Comparison of ENCODE assay signal across 22 mouse cellular contexts in the genomic region with DNA sequence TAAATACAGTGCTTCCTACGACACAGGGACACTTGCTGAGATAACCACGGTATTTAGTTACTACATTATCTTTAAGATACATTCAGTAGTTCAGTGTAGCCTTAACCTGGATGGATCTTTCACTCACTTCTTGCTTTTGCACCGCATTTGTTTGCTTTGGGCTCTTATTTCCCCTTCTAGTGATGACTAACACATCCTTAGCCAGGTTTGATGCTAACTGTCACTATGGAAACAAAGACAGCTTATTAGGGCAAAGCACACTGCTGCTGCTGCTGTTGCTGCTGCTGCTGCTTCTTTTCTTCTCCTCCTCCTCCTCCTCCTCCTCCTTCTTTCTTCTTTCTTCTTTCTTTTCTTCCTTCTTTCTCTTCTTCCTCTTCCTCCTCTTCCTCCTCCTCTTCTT. TPM values are rescaled to one million over a fixed set of nuclear protein-coding genes. Genes with fewer than 3 reads are reported as not detected.
DNase-seq lines count a peak whose midpoint lies in the region; ATAC-seq and TF ChIP-seq lines count a peak whose summit lies in the region.
"Had no signal": no experiment of that assay in that cellular context is flagged by ENCODE, and none has a peak within 500 bp of the region (broad histone marks: within the 10 kb centered on the region; RNA-seq: fewer than 3 reads in every experiment).

No protein-coding gene starts in this region.

- H3K9me3 ChIP-seq in hindbrain, embryonic 11.5 days (ENCODE audit: control insufficient read depth, low read length), result no peaks in the 10 kb centered on the region
- no peaks in the 10 kb centered on the region for H3K9me3 ChIP-seq in hindbrain, embryonic 10.5 days
- no peaks in the 10 kb centered on the region for H3K9me3 ChIP-seq in midbrain, embryonic 15.5 days
- no peaks in the 10 kb centered on the region for H3K9me3 ChIP-seq in liver, embryonic 12.5 days (replicated peaks)
- H3K9me3 ChIP-seq: embryonic facial prominence, embryonic 10.5 days; neural tube, embryonic 13.5 days had no signal

- no peak overlapping the region for H3K9ac ChIP-seq in hindbrain, embryonic 11.5 days (ENCODE audit: low read depth, low read length)
- H3K9ac ChIP-seq in midbrain, embryonic 15.5 days, result no peak overlapping the region
- H3K9ac ChIP-seq in liver, embryonic 12.5 days, result no peak overlapping the region
- H3K9ac ChIP-seq: forebrain, postnatal 0 days; liver, embryonic 14.5 days; neural tube, embryonic 13.5 days had no signal

- no peak for TF ChIP-seq CTCF in thymus, adult 2 months (IDR thresholded peaks at IDR 0.05; ENCODE audit: borderline replicate concordance, control insufficient read depth, extremely low read depth, insufficient read depth, low read length, poor library complexity)

- no peak for ATAC-seq in hindbrain, embryonic 11.5 days (ENCODE audit: low FRiP score)
- no peak for ATAC-seq in midbrain, embryonic 15.5 days (replicated peaks)
- ATAC-seq in liver, embryonic 12.5 days, result no peak
- ATAC-seq: forebrain, postnatal 0 days had no signal

- H3K4me2 ChIP-seq in hindbrain, embryonic 11.5 days (replicated peaks; ENCODE audit: low read depth, low read length), result no peak overlapping the region
- H3K4me2 ChIP-seq in midbrain, embryonic 15.5 days, result no peak overlapping the region
- H3K4me2 ChIP-seq in liver, embryonic 12.5 days, result no peak overlapping the region
- H3K4me2 ChIP-seq: neural tube, embryonic 13.5 days had no signal

- no peak overlapping the region for H3K27ac ChIP-seq in hindbrain, embryonic 11.5 days (ENCODE audit: low read depth, low read length)
- H3K27ac ChIP-seq in hindbrain, embryonic 10.5 days, result no peak overlapping the region
- H3K27ac ChIP-seq in thymus, adult 2 months (ENCODE audit: control insufficient read depth, insufficient read depth, low read length), result no peak overlapping the region; the same call in 1 of the 2 replicates
- H3K27ac ChIP-seq in midbrain, embryonic 15.5 days, result peak overlapping the region; percentile 41; the same call in 1 of the 2 replicates
- no peak overlapping the region for H3K27ac ChIP-seq in liver, embryonic 12.5 days
- H3K27ac ChIP-seq: embryonic facial prominence, embryonic 10.5 days; heart, adult 2 months; liver, embryonic 14.5 days; neural tube, embryonic 13.5 days had no signal

- WGBS in hindbrain, embryonic 11.5 days, result 24% methylated on average over 3 of the region's 3 CpGs
- 28% methylated on average over 3 of the region's 3 CpGs for WGBS in hindbrain, embryonic 10.5 days
- 40% methylated on average over 3 of the region's 3 CpGs for WGBS in thymus, adult 2 months
- WGBS in midbrain, embryonic 15.5 days, result 10% methylated on average over 3 of the region's 3 CpGs
- WGBS in liver, embryonic 12.5 days (ENCODE audit: insufficient replicate concordance), result 38% methylated on average over 3 of the region's 3 CpGs

- H3K4me3 ChIP-seq in hindbrain, embryonic 11.5 days (ENCODE audit: low read depth, low read length), result no peak overlapping the region
- no peak overlapping the region for H3K4me3 ChIP-seq in hindbrain, embryonic 10.5 days
- no peak overlapping the region for H3K4me3 ChIP-seq in thymus, adult 2 months (ENCODE audit: control insufficient read depth, insufficient read depth, low read length)
- no peak overlapping the region for H3K4me3 ChIP-seq in midbrain, embryonic 15.5 days
- H3K4me3 ChIP-seq in liver, embryonic 12.5 days, result no peak overlapping the region
- H3K4me3 ChIP-seq: embryonic facial prominence, embryonic 10.5 days; erythroblast, embryonic 14.5 days; heart, adult 2 months; neural tube, embryonic 13.5 days had no signal

- peak; percentile 3 for DNase-seq in hindbrain, embryonic 11.5 days (ENCODE audit: low spot score)
- DNase-seq in hindbrain, embryonic 10.5 days (ENCODE audit: low spot score), result no peak
- DNase-seq in thymus, postnatal 0 days (ENCODE audit: low spot score), result peak; percentile 18
- no peak for DNase-seq in thymus, adult 2 months
- DNase-seq in right cerebral cortex, adult 2 months (ENCODE audit: low spot score in 2 of 2), result no peak
- DNase-seq in spleen, postnatal 14 days (ENCODE audit: low spot score in 2 of 2), result no peak
- DNase-seq: adrenal gland, postnatal 36 days; cerebellum, postnatal 25 days; forebrain, postnatal 0 days; heart, adult 2 months; lung, postnatal 14 days; thymus, postnatal 25 days had no signal

- H3K36me3 ChIP-seq in hindbrain, embryonic 11.5 days (ENCODE audit: control insufficient read depth, insufficient read depth, low read length), result no peaks in the 10 kb centered on the region
- H3K36me3 ChIP-seq in hindbrain, embryonic 10.5 days, result no peaks in the 10 kb centered on the region
- no peaks in the 10 kb centered on the region for H3K36me3 ChIP-seq in thymus, adult 2 months (ENCODE audit: control insufficient read depth, insufficient read depth, low read length)
- no peaks in the 10 kb centered on the region for H3K36me3 ChIP-seq in midbrain, embryonic 15.5 days (replicated peaks)
- H3K36me3 ChIP-seq in liver, embryonic 12.5 days, result no peaks in the 10 kb centered on the region
- H3K36me3 ChIP-seq: embryonic facial prominence, embryonic 10.5 days; neural tube, embryonic 13.5 days had no signal

- TF ChIP-seq POLR2A in thymus, adult 2 months (IDR thresholded peaks at IDR 0.05; ENCODE audit: control insufficient read depth, extremely low read depth, insufficient read depth, low read length, poor library complexity), result no peak

- no peaks in the 10 kb centered on the region for H3K27me3 ChIP-seq in hindbrain, embryonic 11.5 days (ENCODE audit: control insufficient read depth, insufficient read depth, low read length)
- H3K27me3 ChIP-seq in hindbrain, embryonic 10.5 days (ENCODE audit: insufficient read depth, poor library complexity, severe bottlenecking), result no peaks in the 10 kb centered on the region
- no peaks in the 10 kb centered on the region for H3K27me3 ChIP-seq in thymus, adult 2 months (ENCODE audit: control insufficient read depth, insufficient read depth, low read length)
- no peaks in the 10 kb centered on the region for H3K27me3 ChIP-seq in midbrain, embryonic 15.5 days (replicated peaks)
- H3K27me3 ChIP-seq in liver, embryonic 12.5 days (replicated peaks), result no peaks in the 10 kb centered on the region
- H3K27me3 ChIP-seq: neural tube, embryonic 13.5 days had no signal

- H3K4me1 ChIP-seq in hindbrain, embryonic 11.5 days (replicated peaks; ENCODE audit: control insufficient read depth, insufficient read depth, low read length), result no peaks in the 10 kb centered on the region
- peaks cover 8% of the 10 kb centered on the region for H3K4me1 ChIP-seq in hindbrain, embryonic 10.5 days (replicated peaks)
- peaks cover 28% of the 10 kb centered on the region for H3K4me1 ChIP-seq in thymus, adult 2 months (replicated peaks; ENCODE audit: control insufficient read depth, insufficient read depth, low read length)
- peaks cover 9% of the 10 kb centered on the region for H3K4me1 ChIP-seq in midbrain, embryonic 15.5 days
- H3K4me1 ChIP-seq in liver, embryonic 12.5 days, result no peaks in the 10 kb centered on the region
- H3K4me1 ChIP-seq: embryonic facial prominence, embryonic 10.5 days; neural tube, embryonic 13.5 days had no signal

RNA-seq across cellular contexts. Expression of gene Olfr314, which starts 6.8 kb away (rescaled TPM):
- not detected in 2 replicates for polyA plus RNA-seq in hindbrain, embryonic 11.5 days (2014; fragmentation: Nextera tagmentation; extraction: Ambion mirVana)
- not detected in 2 replicates for polyA plus RNA-seq in hindbrain, embryonic 10.5 days (2016; fragmentation: Nextera tagmentation; extraction: Ambion mirVana)
- polyA plus RNA-seq in thymus, postnatal 0 days (2015; fragmentation: Nextera tagmentation; extraction: Ambion mirVana), result not detected in 2 replicates
- polyA plus RNA-seq in thymus, adult 2 months (2012; rRNA removed), result 0.08 TPM in 1 of 2 replicates, not detected in the other
- polyA plus RNA-seq in midbrain, embryonic 15.5 days (2015; fragmentation: Nextera tagmentation; extraction: Ambion mirVana), result not detected in 2 replicates
- not detected in 2 replicates for polyA plus RNA-seq in liver, embryonic 12.5 days (2016; fragmentation: Nextera tagmentation; extraction: Ambion mirVana)
- polyA plus RNA-seq: embryonic facial prominence, embryonic 10.5 days; erythroblast, embryonic 14.5 days; forebrain, postnatal 0 days; heart, adult 2 months; heart, postnatal 0 days; intestine, embryonic 14.5 days; kidney, embryonic 14.5 days; limb, embryonic 11.5 days; liver, embryonic 14.5 days; neural tube, embryonic 13.5 days had no signal

RNA-seq across cellular contexts. Expression of gene Fam183b, which starts 12.2 kb away (rescaled TPM):
- polyA plus RNA-seq in hindbrain, embryonic 11.5 days (2014; fragmentation: Nextera tagmentation; extraction: Ambion mirVana), result 8.2 and 10.1 TPM in 2 replicates
- 8.4 and 19.1 TPM in 2 replicates for polyA plus RNA-seq in hindbrain, embryonic 10.5 days (2016; fragmentation: Nextera tagmentation; extraction: Ambion mirVana)
- 1.5 and 2.2 TPM in 2 replicates for polyA plus RNA-seq in thymus, postnatal 0 days (2015; fragmentation: Nextera tagmentation; extraction: Ambion mirVana)
- 0.59 and 0.82 TPM in 2 replicates for polyA plus RNA-seq in thymus, adult 2 months (2012; rRNA removed)
- polyA plus RNA-seq in midbrain, embryonic 15.5 days (2015; fragmentation: Nextera tagmentation; extraction: Ambion mirVana), result 12.2 and 13.4 TPM in 2 replicates
- 0.31 TPM in 1 of 2 replicates, not detected in the other for polyA plus RNA-seq in liver, embryonic 12.5 days (2016; fragmentation: Nextera tagmentation; extraction: Ambion mirVana)
- polyA plus RNA-seq: erythroblast, embryonic 14.5 days; kidney, embryonic 14.5 days; limb, embryonic 11.5 days; liver, embryonic 14.5 days had no signal

RNA-seq across cellular contexts. Expression of gene Olfr315, which starts 16.5 kb away (rescaled TPM):
- polyA plus RNA-seq in hindbrain, embryonic 11.5 days (2014; fragmentation: Nextera tagmentation; extraction: Ambion mirVana), result not detected in 2 replicates
- not detected in 2 replicates for polyA plus RNA-seq in hindbrain, embryonic 10.5 days (2016; fragmentation: Nextera tagmentation; extraction: Ambion mirVana)
- not detected in 2 replicates for polyA plus RNA-seq in thymus, postnatal 0 days (2015; fragmentation: Nextera tagmentation; extraction: Ambion mirVana)
- 1.4 and 1.5 TPM in 2 replicates for polyA plus RNA-seq in thymus, adult 2 months (2012; rRNA removed)
- not detected in 2 replicates for polyA plus RNA-seq in midbrain, embryonic 15.5 days (2015; fragmentation: Nextera tagmentation; extraction: Ambion mirVana)
- polyA plus RNA-seq in liver, embryonic 12.5 days (2016; fragmentation: Nextera tagmentation; extraction: Ambion mirVana), result not detected in 2 replicates
- polyA plus RNA-seq: embryonic facial prominence, embryonic 10.5 days; erythroblast, embryonic 14.5 days; forebrain, postnatal 0 days; heart, adult 2 months; heart, postnatal 0 days; intestine, embryonic 14.5 days; kidney, embryonic 14.5 days; limb, embryonic 11.5 days; liver, embryonic 14.5 days; neural tube, embryonic 13.5 days had no signal

RNA-seq across cellular contexts. Expression of gene Olfr313, which starts 25.3 kb away (rescaled TPM):
- polyA plus RNA-seq in hindbrain, embryonic 11.5 days (2014; fragmentation: Nextera tagmentation; extraction: Ambion mirVana), result not detected in 2 replicates
- polyA plus RNA-seq in hindbrain, embryonic 10.5 days (2016; fragmentation: Nextera tagmentation; extraction: Ambion mirVana), result not detected in 2 replicates
- 0.06 and 0.08 TPM in 2 replicates for polyA plus RNA-seq in thymus, postnatal 0 days (2015; fragmentation: Nextera tagmentation; extraction: Ambion mirVana)
- polyA plus RNA-seq in thymus, adult 2 months (2012; rRNA removed), result not detected in 2 replicates
- polyA plus RNA-seq in midbrain, embryonic 15.5 days (2015; fragmentation: Nextera tagmentation; extraction: Ambion mirVana), result not detected in 2 replicates
- polyA plus RNA-seq in liver, embryonic 12.5 days (2016; fragmentation: Nextera tagmentation; extraction: Ambion mirVana), result not detected in 2 replicates
- polyA plus RNA-seq: embryonic facial prominence, embryonic 10.5 days; erythroblast, embryonic 14.5 days; forebrain, postnatal 0 days; heart, adult 2 months; intestine, embryonic 14.5 days; kidney, embryonic 14.5 days; limb, embryonic 11.5 days; liver, embryonic 14.5 days; neural tube, embryonic 13.5 days had no signal

RNA-seq across cellular contexts. Expression of gene Olfr316, which starts 37.0 kb away (rescaled TPM):
- polyA plus RNA-seq in hindbrain, embryonic 11.5 days (2014; fragmentation: Nextera tagmentation; extraction: Ambion mirVana), result not detected in 2 replicates
- not detected in 2 replicates for polyA plus RNA-seq in hindbrain, embryonic 10.5 days (2016; fragmentation: Nextera tagmentation; extraction: Ambion mirVana)
- polyA plus RNA-seq in thymus, postnatal 0 days (2015; fragmentation: Nextera tagmentation; extraction: Ambion mirVana), result not detected in 2 replicates
- polyA plus RNA-seq in thymus, adult 2 months (2012; rRNA removed), result 0.19 TPM in 1 of 2 replicates, not detected in the other
- not detected in 2 replicates for polyA plus RNA-seq in midbrain, embryonic 15.5 days (2015; fragmentation: Nextera tagmentation; extraction: Ambion mirVana)
- not detected in 2 replicates for polyA plus RNA-seq in liver, embryonic 12.5 days (2016; fragmentation: Nextera tagmentation; extraction: Ambion mirVana)
- polyA plus RNA-seq: embryonic facial prominence, embryonic 10.5 days; erythroblast, embryonic 14.5 days; heart, adult 2 months; heart, postnatal 0 days; intestine, embryonic 14.5 days; kidney, embryonic 14.5 days; limb, embryonic 11.5 days; liver, embryonic 14.5 days; neural tube, embryonic 13.5 days had no signal

Comparison
In these comparisons a context has a peak if more than half of its experiments do, and no peak if none do; other contexts are left out.
1. DNase-seq: peak in hindbrain, embryonic 11.5 days (single experiment) and thymus, postnatal 0 days (single experiment); none in hindbrain, embryonic 10.5 days (single experiment), thymus, adult 2 months (single experiment), right cerebral cortex, adult 2 months (0 of 2) and spleen, postnatal 14 days (0 of 2).